Mouse (Mus musculus): ENCODE data around the gene Tbc1d10c. TPM values are rescaled to one million over a fixed set of nuclear protein-coding genes. Genes with fewer than 3 reads are reported as not detected.

The Tbc1d10c gene
- 2.3 and 2.9 TPM in 2 replicates for polyA plus RNA-seq (2015; fragmentation: Nextera tagmentation; extraction: Ambion mirVana)

DNA sequence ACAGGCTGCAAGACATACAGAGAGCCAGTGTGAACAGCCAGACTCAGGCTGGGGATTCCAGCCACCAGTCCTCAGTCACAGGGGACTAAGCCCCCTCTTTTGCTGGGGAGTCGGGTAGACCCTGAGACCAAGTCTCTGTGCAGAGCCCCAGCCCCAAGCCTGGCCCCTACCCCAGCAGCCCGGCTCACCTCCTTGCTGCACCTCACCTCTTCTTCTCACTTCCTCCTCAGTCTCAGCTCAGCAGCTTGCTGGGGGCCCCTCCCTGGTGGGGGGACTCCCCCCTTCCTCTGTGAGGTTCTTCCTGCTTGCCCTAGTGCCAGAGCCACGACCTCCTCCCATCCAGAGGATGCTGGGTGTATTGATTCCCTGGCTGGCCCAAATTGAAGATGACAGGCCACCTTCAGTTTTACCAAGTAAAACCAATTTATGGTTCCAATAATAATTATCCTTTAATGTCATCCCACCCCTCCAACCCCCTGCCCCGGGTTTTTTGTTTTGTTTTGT, at the start of gene Tbc1d10c:
Gene Tbc1d10c, minus strand, starts transcription at position 454 of the 504 bp plus-strand sequence.
- H3K9me3 ChIP-seq (ENCODE audit: control insufficient read depth, low read length) = no peaks in the 10 kb centered on the region
- no peak for DNase-seq (ENCODE audit: low spot score)
- ATAC-seq (ENCODE audit: low FRiP score, low TSS enrichment) = no peak
- H3K4me2 ChIP-seq (replicated peaks; ENCODE audit: low read depth) = peak within 1 kb of the TSS; percentile 85
- TF ChIP-seq CTCF (IDR thresholded peaks at IDR 0.05; ENCODE audit: low read depth) (no peak), EP300 (optimal IDR thresholded peaks at IDR 0.05) (no peak)
- no peaks in the 10 kb centered on the region for H3K27me3 ChIP-seq (ENCODE audit: control insufficient read depth, insufficient read depth, low read length)
- peaks cover 15% of the 10 kb centered on the region for H3K36me3 ChIP-seq (ENCODE audit: control insufficient read depth, insufficient read depth, low read length)
- peak within 1 kb of the TSS; percentile 98 for H3K27ac ChIP-seq (replicated peaks)
- H3K4me3 ChIP-seq (ENCODE audit: low read depth, low read length) = peak within 1 kb of the TSS; percentile 84
- WGBS = 51% methylated on average over 4 of the region's 4 CpGs
- H3K9ac ChIP-seq (ENCODE audit: low read length) = peak within 1 kb of the TSS; percentile 98
- H3K4me1 ChIP-seq (replicated peaks; ENCODE audit: control insufficient read depth, insufficient read depth) = peaks cover 3% of the 10 kb centered on the region

DNA sequence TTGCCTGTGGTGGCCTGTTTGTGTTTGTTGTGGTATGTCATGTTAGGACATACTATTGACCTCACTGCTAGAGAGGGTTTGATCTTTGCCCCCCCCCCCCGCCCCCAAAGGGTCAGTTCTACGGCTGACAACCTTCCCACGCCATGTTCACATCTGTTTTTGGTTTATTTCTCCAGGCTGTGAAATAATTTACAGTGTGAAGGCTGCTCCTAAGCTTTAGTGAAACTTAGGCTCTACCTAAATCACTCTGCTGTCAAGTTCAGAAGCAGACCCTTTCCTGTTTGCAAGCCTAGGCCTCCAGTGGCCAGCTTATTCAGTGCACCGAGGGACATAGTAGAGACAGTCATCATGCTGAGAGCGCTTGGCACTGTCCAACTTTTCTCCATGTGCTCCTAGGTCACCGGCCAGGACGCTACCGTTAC, 49.2 kb upstream of the Tbc1d10c start:
- no peak overlapping the region for H3K4me2 ChIP-seq (replicated peaks; ENCODE audit: low read depth)
- H3K9me3 ChIP-seq (ENCODE audit: control insufficient read depth, low read length) = no peaks in the 10 kb centered on the region
- 50% methylated on average over 8 of the region's 8 CpGs for WGBS
- TF ChIP-seq CTCF (IDR thresholded peaks at IDR 0.05; ENCODE audit: low read depth) (no peak), EP300 (optimal IDR thresholded peaks at IDR 0.05) (no peak)
- no peak overlapping the region for H3K9ac ChIP-seq (ENCODE audit: low read length)
- H3K4me3 ChIP-seq (ENCODE audit: low read depth, low read length) = no peak overlapping the region
- ATAC-seq (ENCODE audit: low FRiP score, low TSS enrichment) = no peak
- no peaks in the 10 kb centered on the region for H3K36me3 ChIP-seq (ENCODE audit: control insufficient read depth, insufficient read depth, low read length)
- no peaks in the 10 kb centered on the region for H3K27me3 ChIP-seq (ENCODE audit: control insufficient read depth, insufficient read depth, low read length)
- H3K4me1 ChIP-seq (replicated peaks; ENCODE audit: control insufficient read depth, insufficient read depth) = no peaks in the 10 kb centered on the region
- H3K27ac ChIP-seq (replicated peaks) = no peak overlapping the region
- DNase-seq (ENCODE audit: low spot score) = no peak

DNA sequence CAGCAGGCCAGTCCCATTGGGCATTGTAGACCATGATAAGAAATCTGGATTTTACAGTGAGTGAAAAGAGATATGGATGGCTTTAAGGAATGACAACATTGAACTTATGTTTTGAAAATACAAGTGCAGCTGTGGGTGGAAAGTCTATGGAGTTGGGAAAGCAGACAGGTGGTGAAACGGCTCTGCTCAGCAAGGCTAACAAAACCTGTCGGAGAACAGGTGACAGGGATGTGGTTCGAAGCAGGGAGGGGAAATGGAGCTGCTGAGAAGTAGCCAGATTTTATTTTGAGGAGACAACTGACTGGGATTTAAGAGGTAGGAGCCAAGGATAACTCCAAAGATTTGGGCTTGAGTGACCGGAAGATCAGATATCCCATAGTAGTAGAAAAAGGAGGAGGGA, 43.5 kb upstream of the Tbc1d10c start:
- H3K4me3 ChIP-seq (ENCODE audit: low read depth, low read length) = no peak overlapping the region
- no peak overlapping the region for H3K27ac ChIP-seq (replicated peaks)
- DNase-seq (ENCODE audit: low spot score) (no peak), ATAC-seq (ENCODE audit: low FRiP score, low TSS enrichment) (no peak)
- no peak overlapping the region for H3K4me2 ChIP-seq (replicated peaks; ENCODE audit: low read depth)
- no peak overlapping the region for H3K9ac ChIP-seq (ENCODE audit: low read length)
- H3K27me3 ChIP-seq (ENCODE audit: control insufficient read depth, insufficient read depth, low read length) = no peaks in the 10 kb centered on the region
- peaks cover 3% of the 10 kb centered on the region; the same call in 1 of the 2 replicates for H3K4me1 ChIP-seq (replicated peaks; ENCODE audit: control insufficient read depth, insufficient read depth)
- no peaks in the 10 kb centered on the region for H3K36me3 ChIP-seq (ENCODE audit: control insufficient read depth, insufficient read depth, low read length)
- TF ChIP-seq CTCF (IDR thresholded peaks at IDR 0.05; ENCODE audit: low read depth) = no peak
- TF ChIP-seq EP300 (optimal IDR thresholded peaks at IDR 0.05) = no peak
- H3K9me3 ChIP-seq (ENCODE audit: control insufficient read depth, low read length) = no peaks in the 10 kb centered on the region
- 66% methylated on average over 4 of the region's 4 CpGs for WGBS

DNA sequence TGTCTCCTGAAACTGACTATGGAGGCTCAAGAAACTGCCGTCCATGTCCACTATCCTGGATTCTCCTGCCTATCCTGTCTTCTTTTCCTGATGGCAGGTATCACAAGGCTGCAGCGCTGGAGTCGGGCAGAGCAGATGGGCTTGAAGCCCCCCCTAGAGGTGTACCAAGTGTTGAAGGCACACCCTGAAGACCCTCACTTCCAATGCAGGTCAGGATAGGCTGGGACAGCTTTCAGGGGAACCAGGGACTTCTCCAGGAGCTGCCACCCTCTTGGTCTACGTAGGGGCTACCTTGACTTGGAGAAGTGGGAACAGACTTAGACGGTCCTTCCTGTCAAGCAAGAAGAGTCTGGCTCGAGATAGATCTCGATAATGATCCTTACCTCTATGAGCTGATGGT, 41.6 kb upstream of the Tbc1d10c start:
- Histone ChIP-seq H3K27me3 (ENCODE audit: control insufficient read depth, insufficient read depth, low read length) (no peaks in the 10 kb centered on the region), H3K9ac (ENCODE audit: low read length) (peak overlapping the region; percentile 66; the same call in 1 of the 2 replicates), H3K36me3 (ENCODE audit: control insufficient read depth, insufficient read depth, low read length) (no peaks in the 10 kb centered on the region), H3K4me3 (ENCODE audit: low read depth, low read length) (no peak overlapping the region), H3K9me3 (ENCODE audit: control insufficient read depth, low read length) (no peaks in the 10 kb centered on the region), H3K4me1 (replicated peaks; ENCODE audit: control insufficient read depth, insufficient read depth) (peaks cover 3% of the 10 kb centered on the region; the same call in 1 of the 2 replicates), H3K4me2 (replicated peaks; ENCODE audit: low read depth) (peak overlapping the region; percentile 69), H3K27ac (replicated peaks) (peak overlapping the region; percentile 87)
- WGBS = 80% methylated on average over 7 of the region's 7 CpGs
- TF ChIP-seq CTCF (IDR thresholded peaks at IDR 0.05; ENCODE audit: low read depth) = no peak
- DNase-seq (ENCODE audit: low spot score) (no peak), ATAC-seq (ENCODE audit: low FRiP score, low TSS enrichment) (no peak)

DNA sequence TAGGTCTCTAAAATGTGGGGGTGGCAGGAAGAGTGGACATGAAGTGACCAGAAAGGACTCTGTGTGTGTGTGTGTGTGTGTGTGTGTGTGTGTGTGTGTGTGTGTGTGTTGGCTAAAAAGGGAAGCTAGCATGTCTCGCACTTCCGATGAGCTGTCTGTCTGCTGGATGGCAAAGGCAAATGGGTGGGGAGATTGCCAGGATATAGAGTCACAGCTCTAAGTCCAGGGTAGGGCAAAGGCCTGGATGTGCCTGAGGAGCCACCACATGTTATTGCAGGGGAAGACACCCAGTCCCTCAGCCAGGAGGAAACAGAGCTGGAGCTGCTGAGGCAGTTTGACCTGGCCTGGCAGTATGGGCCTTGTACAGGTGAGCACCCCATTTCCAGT, 41.1 kb upstream of the Tbc1d10c start:
- TF ChIP-seq EP300 (optimal IDR thresholded peaks at IDR 0.05) = no peak
- DNase-seq (ENCODE audit: low spot score) (no peak), ATAC-seq (ENCODE audit: low FRiP score, low TSS enrichment) (no peak)
- peak overlapping the region; percentile 66 for H3K9ac ChIP-seq (ENCODE audit: low read length)
- peaks cover 3% of the 10 kb centered on the region; the same call in 1 of the 2 replicates for H3K4me1 ChIP-seq (replicated peaks; ENCODE audit: control insufficient read depth, insufficient read depth)
- H3K4me2 ChIP-seq (replicated peaks; ENCODE audit: low read depth) = peak overlapping the region; percentile 69
- H3K4me3 ChIP-seq (ENCODE audit: low read depth, low read length) = peak overlapping the region; percentile 47
- no peaks in the 10 kb centered on the region for H3K9me3 ChIP-seq (ENCODE audit: control insufficient read depth, low read length)
- no peaks in the 10 kb centered on the region for H3K27me3 ChIP-seq (ENCODE audit: control insufficient read depth, insufficient read depth, low read length)
- WGBS = 0% methylated on average over 2 of the region's 2 CpGs
- no peaks in the 10 kb centered on the region for H3K36me3 ChIP-seq (ENCODE audit: control insufficient read depth, insufficient read depth, low read length)
- peak overlapping the region; percentile 87 for H3K27ac ChIP-seq (replicated peaks)

DNA sequence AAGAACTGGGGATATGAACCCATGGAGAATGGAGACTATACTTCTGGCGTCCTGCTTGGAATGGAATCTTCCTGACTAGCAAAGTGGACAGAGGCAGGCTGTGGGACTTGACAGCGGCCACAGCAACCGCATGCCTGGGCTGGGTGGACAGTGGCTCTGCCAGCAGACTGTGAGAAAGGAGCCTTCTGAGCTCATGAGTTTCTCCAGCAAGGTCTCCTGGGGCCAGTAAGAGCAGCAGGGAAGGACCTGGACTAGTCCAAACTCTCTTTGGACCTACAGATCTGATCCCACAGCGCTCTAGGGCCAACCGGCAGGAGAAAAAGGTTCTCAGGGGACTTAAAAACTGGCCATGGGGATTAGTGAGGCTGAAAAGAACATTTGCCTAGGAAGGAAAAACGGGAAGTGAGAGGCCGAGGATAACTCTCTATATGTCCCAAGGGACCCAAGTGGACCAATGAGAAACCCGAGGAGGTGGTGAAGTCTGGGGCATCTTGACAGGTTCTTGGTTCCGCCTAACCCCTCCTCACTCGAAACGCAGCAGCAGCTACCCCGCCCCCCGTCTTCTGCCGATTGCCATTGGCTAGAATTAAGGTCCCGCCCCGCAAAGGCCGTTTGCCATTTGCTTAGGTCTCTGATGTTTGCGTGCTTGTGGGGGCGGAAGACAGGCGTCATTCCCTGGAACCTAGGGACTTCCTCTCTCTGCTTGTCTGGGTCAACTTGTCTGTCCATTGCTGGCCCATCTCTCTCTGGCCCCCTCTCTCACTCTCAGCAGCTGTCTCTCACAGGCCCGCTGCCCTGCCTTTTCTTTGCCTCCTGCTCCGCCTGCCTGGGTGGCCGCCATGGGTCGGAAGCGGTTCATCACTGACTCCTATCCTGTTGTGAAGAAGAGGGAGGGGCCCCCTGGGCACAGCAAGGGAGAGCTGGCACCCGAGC, 40.4 kb upstream of the Tbc1d10c start, which contains the start of gene Pold4:
Gene Pold4, plus strand, starts transcription at position 647 of the 933 bp plus-strand sequence.
- Histone ChIP-seq H3K27me3 (ENCODE audit: control insufficient read depth, insufficient read depth, low read length) (no peaks in the 10 kb centered on the region), H3K4me3 (ENCODE audit: low read depth, low read length) (peak within 1 kb of the TSS; percentile 47), H3K9ac (ENCODE audit: low read length) (peak within 1 kb of the TSS; percentile 66), H3K4me2 (replicated peaks; ENCODE audit: low read depth) (peak within 1 kb of the TSS; percentile 69), H3K27ac (replicated peaks) (peak within 1 kb of the TSS; percentile 87), H3K4me1 (replicated peaks; ENCODE audit: control insufficient read depth, insufficient read depth) (peaks cover 3% of the 10 kb centered on the region; the same call in 1 of the 2 replicates), H3K36me3 (ENCODE audit: control insufficient read depth, insufficient read depth, low read length) (no peaks in the 10 kb centered on the region), H3K9me3 (ENCODE audit: control insufficient read depth, low read length) (no peaks in the 10 kb centered on the region)
- TF ChIP-seq CTCF (IDR thresholded peaks at IDR 0.05; ENCODE audit: low read depth) (no peak), EP300 (optimal IDR thresholded peaks at IDR 0.05) (no peak)
- DNase-seq (ENCODE audit: low spot score) (peak; percentile 95), ATAC-seq (ENCODE audit: low FRiP score, low TSS enrichment) (peak; percentile 86)
- 9% methylated on average over 26 of the region's 26 CpGs for WGBS
